Mouse (Mus musculus) cerebellum, adult 2 months (tissue): ENCODE results near the gene Gm49384.

Experiments
- CTCF ChIP-seq: fragments of 200-500 bp; IDR thresholded peaks from 2 replicates; pipeline ENCODE4 v1.5.1; 2011; ENCODE audit warnings: low read depth, mild to moderate bottlenecking, control low read depth, low read length, moderate library complexity, borderline replicate concordance; ENCODE audit not compliant: insufficient read depth
- POLR2A ChIP-seq: fragments of 200-500 bp; IDR thresholded peaks from 2 replicates; pipeline ENCODE4 v1.6.1; 2011; ENCODE audit warnings: low read length, control low read depth, borderline replicate concordance; ENCODE audit not compliant: insufficient read depth

- TF ChIP-seq POLR2A (no peak), CTCF (no peak)
Measured at GRCm38 (mm10) chr12:69147166-69147735, 56.8 kb downstream of the Gm49384 start.
